ENCODE assay signal across 24 mouse cellular contexts in genomic region chr11:12411075-12411807, GRCm38 (mm10). TPM values are rescaled to one million over a fixed set of nuclear protein-coding genes. Genes with fewer than 3 reads are reported as not detected.
DNase-seq lines count a peak whose midpoint lies in the region; ATAC-seq and TF ChIP-seq lines count a peak whose summit lies in the region.
"Had no signal": no experiment of that assay in that cellular context is flagged by ENCODE, and none has a peak within 500 bp of the region (broad histone marks: within the 10 kb centered on the region; RNA-seq: fewer than 3 reads in every experiment).

No protein-coding gene starts in this region.

- H3K4me1 ChIP-seq in kidney, embryonic 14.5 days (ENCODE audit: control insufficient read depth, insufficient read depth, low read length): no peaks in the 10 kb centered on the region
- no peaks in the 10 kb centered on the region for H3K4me1 ChIP-seq in liver, postnatal 0 days (ENCODE audit: insufficient read depth)
- H3K4me1 ChIP-seq in small intestine, adult 2 months (ENCODE audit: control insufficient read depth, insufficient read depth, insufficient read length, low read length): peaks cover 10% of the 10 kb centered on the region; the same call in 1 of the 2 replicates
- H3K4me1 ChIP-seq: embryonic facial prominence, embryonic 13.5 days; limb, embryonic 13.5 days; liver, embryonic 15.5 days had no signal

- WGBS in kidney, embryonic 14.5 days: 84% methylated on average over 4 of the region's 4 CpGs
- 76% methylated on average over 4 of the region's 4 CpGs for WGBS in liver, postnatal 0 days (ENCODE audit: insufficient replicate concordance)
- 50% methylated on average over 4 of the region's 4 CpGs for WGBS in small intestine, adult 2 months

- H3K36me3 ChIP-seq in kidney, embryonic 14.5 days (ENCODE audit: control insufficient read depth, insufficient read depth, low read length): no peaks in the 10 kb centered on the region
- no peaks in the 10 kb centered on the region for H3K36me3 ChIP-seq in liver, postnatal 0 days (replicated peaks; ENCODE audit: insufficient read depth, low read length)
- no peaks in the 10 kb centered on the region for H3K36me3 ChIP-seq in small intestine, adult 2 months (ENCODE audit: control insufficient read depth, insufficient read depth, low read length)
- H3K36me3 ChIP-seq: embryonic facial prominence, embryonic 13.5 days; limb, embryonic 13.5 days; liver, embryonic 15.5 days had no signal

- H3K27me3 ChIP-seq in kidney, embryonic 14.5 days (ENCODE audit: control insufficient read depth, insufficient read depth, low read length): no peaks in the 10 kb centered on the region
- no peaks in the 10 kb centered on the region for H3K27me3 ChIP-seq in liver, postnatal 0 days (ENCODE audit: insufficient read depth, low read length)
- H3K27me3 ChIP-seq in small intestine, adult 2 months (ENCODE audit: control insufficient read depth, insufficient read depth, low read length): no peaks in the 10 kb centered on the region
- H3K27me3 ChIP-seq: CH12.LX; embryonic facial prominence, embryonic 13.5 days; limb, embryonic 13.5 days; liver, embryonic 15.5 days had no signal

- H3K9ac ChIP-seq in kidney, embryonic 14.5 days (ENCODE audit: low read depth, low read length): no peak overlapping the region
- no peak overlapping the region for H3K9ac ChIP-seq in liver, postnatal 0 days (replicated peaks)
- H3K9ac ChIP-seq: embryonic facial prominence, embryonic 13.5 days; limb, embryonic 13.5 days; liver, embryonic 15.5 days had no signal

- H3K9me3 ChIP-seq in kidney, embryonic 14.5 days (ENCODE audit: control insufficient read depth, low read length): no peaks in the 10 kb centered on the region
- H3K9me3 ChIP-seq in liver, postnatal 0 days (ENCODE audit: low read length): no peaks in the 10 kb centered on the region
- H3K9me3 ChIP-seq: embryonic facial prominence, embryonic 13.5 days; limb, embryonic 13.5 days; liver, embryonic 15.5 days had no signal

- DNase-seq in frontal cortex, postnatal 10 days (ENCODE audit: low spot score in 2 of 2): no peak
- DNase-seq in kidney, adult 9 months: peak; percentile 50
- no peak for DNase-seq in liver, postnatal 0 days
- no peak for DNase-seq in liver
- DNase-seq in spleen, postnatal 10 days (ENCODE audit: low spot score in 2 of 2): no peak
- DNase-seq: adrenal gland, postnatal 14 days; cerebellum, adult 11 months; cerebellum, adult 9-11 months; gastrocnemius, postnatal 10 days; lung, postnatal 36 days; right cerebral cortex, adult 18-20 months; thymus, postnatal 14 days had no signal

- no peak for TF ChIP-seq POLR2A in small intestine, adult 2 months (IDR thresholded peaks at IDR 0.05; ENCODE audit: low read depth, low read length)

- no peak for TF ChIP-seq CTCF in liver, postnatal 0 days (IDR thresholded peaks at IDR 0.05; ENCODE audit: low read depth)
- TF ChIP-seq CTCF in small intestine, adult 2 months (IDR thresholded peaks at IDR 0.05; ENCODE audit: extremely low read depth, insufficient read length, insufficient replicate concordance, low read depth, low read length): no peak

- H3K4me2 ChIP-seq in kidney, embryonic 14.5 days (replicated peaks; ENCODE audit: low read depth, low read length): no peak overlapping the region
- no peak overlapping the region for H3K4me2 ChIP-seq in liver, postnatal 0 days (ENCODE audit: low read depth, low read length)
- H3K4me2 ChIP-seq: embryonic facial prominence, embryonic 13.5 days; limb, embryonic 13.5 days; liver, embryonic 15.5 days; midbrain, embryonic 11.5 days had no signal

- no peak overlapping the region for H3K4me3 ChIP-seq in kidney, embryonic 14.5 days (ENCODE audit: low read length)
- no peak overlapping the region for H3K4me3 ChIP-seq in liver, postnatal 0 days (ENCODE audit: low read depth, low read length)
- H3K4me3 ChIP-seq in small intestine, adult 2 months (ENCODE audit: low read depth, low read length): no peak overlapping the region
- H3K4me3 ChIP-seq: embryonic facial prominence, embryonic 13.5 days; erythroblast, embryonic 14.5 days; limb, embryonic 13.5 days; liver, embryonic 15.5 days had no signal

- H3K27ac ChIP-seq in kidney, embryonic 14.5 days (ENCODE audit: low read depth, low read length): no peak overlapping the region
- no peak overlapping the region for H3K27ac ChIP-seq in liver, postnatal 0 days (ENCODE audit: low read depth)
- peak overlapping the region; percentile 99 for H3K27ac ChIP-seq in small intestine, adult 2 months (ENCODE audit: insufficient read depth, low read depth, low read length)
- H3K27ac ChIP-seq: embryonic facial prominence, embryonic 13.5 days; limb, embryonic 13.5 days; liver, embryonic 15.5 days had no signal

- ATAC-seq in frontal cortex, adult (ENCODE audit: low TSS enrichment): peak; percentile 29
- no peak for ATAC-seq in kidney, embryonic 14.5 days (ENCODE audit: low FRiP score, low TSS enrichment)
- peak; percentile 70 for ATAC-seq in liver, postnatal 0 days
- ATAC-seq: forebrain, embryonic 16.5 days; hindbrain, embryonic 16.5 days; midbrain, embryonic 16.5 days had no signal

- TF ChIP-seq EP300 in liver, postnatal 0 days (IDR thresholded peaks at IDR 0.05; ENCODE audit: low read depth): no peak

RNA-seq across cellular contexts. Expression of gene Cobl, which starts 53.5 kb away (rescaled TPM):
- 3.8 and 5.5 TPM in 2 replicates for polyA plus RNA-seq in kidney, embryonic 14.5 days (2014; fragmentation: Nextera tagmentation; extraction: Ambion mirVana)
- 0.93 and 1.5 TPM in 2 replicates for polyA plus RNA-seq in liver, postnatal 0 days (2015; fragmentation: Nextera tagmentation; extraction: Ambion mirVana)
- 7.0 and 42.1 TPM in 2 replicates for polyA plus RNA-seq in small intestine, adult 2 months (2012; rRNA removed)
